Mouse (Mus musculus): ENCODE measurements around the gene Stxbp4. TPM values are rescaled to one million over a fixed set of nuclear protein-coding genes. Genes with fewer than 3 reads are reported as not detected.

Stxbp4 gene
- polyA plus RNA-seq, 2 experiments = 11.1 to 21.8 TPM

GRCm38 (mm10) chr11:90538636-90539263 lies 99.1 kb downstream of the Stxbp4 start:
- WGBS = 93% methylated on average over 7 of the region's 7 CpGs

GRCm38 (mm10) chr11:90525311-90525710 lies 112.6 kb downstream of the Stxbp4 start:
- H3K27me3 ChIP-seq (ENCODE audit: control insufficient read depth, insufficient read depth, low read length) = no peaks in the 10 kb centered on the region
- TF ChIP-seq POLR2A (IDR thresholded peaks at IDR 0.05; ENCODE audit: borderline replicate concordance, extremely low read depth, insufficient read depth, insufficient read length) = no peak
- no peaks in the 10 kb centered on the region for H3K9me3 ChIP-seq (ENCODE audit: control insufficient read depth, low read length)
- H3K9ac ChIP-seq (ENCODE audit: low read depth, low read length, severe bottlenecking) = no peak overlapping the region
- ATAC-seq (ENCODE audit: low FRiP score, low read depth) (no peak), DNase-seq (ENCODE audit: low spot score) (no peak)
- H3K36me3 ChIP-seq (ENCODE audit: control insufficient read depth, insufficient read depth, low read length) = peaks cover 16% of the 10 kb centered on the region; the same call in 1 of the 2 replicates
- no peak overlapping the region for H3K4me3 ChIP-seq (replicated peaks; ENCODE audit: low read length)
- no peak overlapping the region for H3K27ac ChIP-seq (replicated peaks; ENCODE audit: low read depth, low read length)
- no peak overlapping the region for H3K4me2 ChIP-seq (replicated peaks; ENCODE audit: low read depth, low read length, severe bottlenecking)
- H3K4me1 ChIP-seq (ENCODE audit: control insufficient read depth, insufficient read depth, low read length) = no peaks in the 10 kb centered on the region
- 95% methylated on average over 2 of the region's 2 CpGs for whole genome bisulfite sequencing

More at GRCm38 (mm10) chr11:90538636-90539263, 99.1 kb downstream of the Stxbp4 start:
- Histone ChIP-seq H3K27ac (replicated peaks; ENCODE audit: low read depth, low read length) (no peak overlapping the region), H3K9me3 (ENCODE audit: control insufficient read depth, low read length) (no peaks in the 10 kb centered on the region), H3K36me3 (ENCODE audit: control insufficient read depth, insufficient read depth, low read length) (peaks cover 12% of the 10 kb centered on the region), H3K4me3 (replicated peaks; ENCODE audit: low read length) (no peak overlapping the region), H3K4me1 (ENCODE audit: control insufficient read depth, insufficient read depth, low read length) (no peaks in the 10 kb centered on the region), H3K27me3 (ENCODE audit: control insufficient read depth, insufficient read depth, low read length) (no peaks in the 10 kb centered on the region), H3K4me2 (replicated peaks; ENCODE audit: low read depth, low read length, severe bottlenecking) (no peak overlapping the region), H3K9ac (ENCODE audit: low read depth, low read length, severe bottlenecking) (no peak overlapping the region)
- DNase-seq (ENCODE audit: low spot score) = no peak
- no peak for ATAC-seq (ENCODE audit: low FRiP score, low read depth)
- no peak for TF ChIP-seq POLR2A (IDR thresholded peaks at IDR 0.05; ENCODE audit: borderline replicate concordance, extremely low read depth, insufficient read depth, insufficient read length)

GRCm38 (mm10) chr11:90521040-90521439 lies 116.8 kb downstream of the Stxbp4 start:
- WGBS = 52% methylated on average over 8 of the region's 8 CpGs
- H3K4me1 ChIP-seq (ENCODE audit: control insufficient read depth, insufficient read depth, low read length) = no peaks in the 10 kb centered on the region
- no peak overlapping the region for H3K4me2 ChIP-seq (replicated peaks; ENCODE audit: low read depth, low read length, severe bottlenecking)
- TF ChIP-seq POLR2A (IDR thresholded peaks at IDR 0.05; ENCODE audit: borderline replicate concordance, extremely low read depth, insufficient read depth, insufficient read length) = no peak
- H3K36me3 ChIP-seq (ENCODE audit: control insufficient read depth, insufficient read depth, low read length) = peaks cover 18% of the 10 kb centered on the region
- H3K9ac ChIP-seq (ENCODE audit: low read depth, low read length, severe bottlenecking) = no peak overlapping the region
- H3K4me3 ChIP-seq (replicated peaks; ENCODE audit: low read length) = no peak overlapping the region
- ATAC-seq (ENCODE audit: low FRiP score, low read depth) = no peak
- no peak overlapping the region for H3K27ac ChIP-seq (replicated peaks; ENCODE audit: low read depth, low read length)
- H3K9me3 ChIP-seq (ENCODE audit: control insufficient read depth, low read length) = no peaks in the 10 kb centered on the region
- no peak for DNase-seq (ENCODE audit: low spot score)
- no peaks in the 10 kb centered on the region for H3K27me3 ChIP-seq (ENCODE audit: control insufficient read depth, insufficient read depth, low read length)

- H3K9ac ChIP-seq (ENCODE audit: low read depth, low read length, severe bottlenecking) = no peak overlapping the region
- no peak overlapping the region for H3K4me3 ChIP-seq (replicated peaks; ENCODE audit: low read length)
- no peaks in the 10 kb centered on the region for H3K27me3 ChIP-seq (ENCODE audit: control insufficient read depth, insufficient read depth, low read length)
- ATAC-seq (ENCODE audit: low FRiP score, low read depth) (no peak), DNase-seq (ENCODE audit: low spot score) (no peak)
- no peaks in the 10 kb centered on the region for H3K4me1 ChIP-seq (ENCODE audit: control insufficient read depth, insufficient read depth, low read length)
- H3K9me3 ChIP-seq (ENCODE audit: control insufficient read depth, low read length) = no peaks in the 10 kb centered on the region
- peaks cover 15% of the 10 kb centered on the region for H3K36me3 ChIP-seq (ENCODE audit: control insufficient read depth, insufficient read depth, low read length)
- no peak overlapping the region for H3K4me2 ChIP-seq (replicated peaks; ENCODE audit: low read depth, low read length, severe bottlenecking)
- H3K27ac ChIP-seq (replicated peaks; ENCODE audit: low read depth, low read length) = no peak overlapping the region
- no peak for TF ChIP-seq POLR2A (IDR thresholded peaks at IDR 0.05; ENCODE audit: borderline replicate concordance, extremely low read depth, insufficient read depth, insufficient read length)
- WGBS = 65% methylated on average over 1 of the region's 1 CpGs
Observed at GRCm38 (mm10) chr11:90517750-90518149, 120.1 kb downstream of the Stxbp4 start.

GRCm38 (mm10) chr11:90512538-90513219 lies 125.2 kb downstream of the Stxbp4 start:
- no peaks in the 10 kb centered on the region for H3K36me3 ChIP-seq (ENCODE audit: control insufficient read depth, insufficient read depth, low read length)
- H3K4me1 ChIP-seq (ENCODE audit: control insufficient read depth, insufficient read depth, low read length) = no peaks in the 10 kb centered on the region
- H3K9ac ChIP-seq (ENCODE audit: low read depth, low read length, severe bottlenecking) = no peak overlapping the region
- no peak overlapping the region for H3K27ac ChIP-seq (replicated peaks; ENCODE audit: low read depth, low read length)
- DNase-seq (ENCODE audit: low spot score) (no peak), ATAC-seq (ENCODE audit: low FRiP score, low read depth) (no peak)
- no peak overlapping the region for H3K4me2 ChIP-seq (replicated peaks; ENCODE audit: low read depth, low read length, severe bottlenecking)
- no peaks in the 10 kb centered on the region for H3K27me3 ChIP-seq (ENCODE audit: control insufficient read depth, insufficient read depth, low read length)
- no peaks in the 10 kb centered on the region for H3K9me3 ChIP-seq (ENCODE audit: control insufficient read depth, low read length)
- 87% methylated on average over 5 of the region's 5 CpGs for WGBS
- TF ChIP-seq POLR2A (IDR thresholded peaks at IDR 0.05; ENCODE audit: borderline replicate concordance, extremely low read depth, insufficient read depth, insufficient read length) = no peak
- no peak overlapping the region for H3K4me3 ChIP-seq (replicated peaks; ENCODE audit: low read length)
